Mouse (Mus musculus): ENCODE data around the gene Npnt.

GRCm38 (mm10) chr3:132910727-132911126 lies 39.4 kb downstream of the Npnt start:
- TF ChIP-seq CTCF (IDR thresholded peaks at IDR 0.05; ENCODE audit: low read depth, low read length) (no peak), POLR2A (IDR thresholded peaks at IDR 0.05; ENCODE audit: borderline replicate concordance, low read depth, low read length) (no peak)

Data from bone marrow macrophage, adult 2 months (primary cell).